Mouse (Mus musculus) MEL (cell line): Measurements from ENCODE around the gene Pbxip1.

Experiments
- CTCF ChIP-seq, 3 experiments: IDR thresholded peaks in 2 of 3; conservative IDR thresholded peaks in 1 of 3; 2 replicates each; pipeline ENCODE4 v1.5.1; 2011 to 2012; ENCODE audit warnings: low read length in 3 of 3, low read depth in 2 of 3, mild to moderate bottlenecking in 2 of 3, improper control_type of control experiment in 1 of 3, inconsistent platforms in 1 of 3, mixed read lengths in 1 of 3, moderate library complexity in 1 of 3; ENCODE audit not compliant: control insufficient read depth in 1 of 3, insufficient read depth in 1 of 3, poor library complexity in 1 of 3, severe bottlenecking in 1 of 3
- ELF1 ChIP-seq: IDR thresholded peaks from 2 replicates; pipeline ENCODE4 v1.6.1; 2014; ENCODE audit warnings: low read depth, mild to moderate bottlenecking, inconsistent platforms, low read length, improper control_type of control experiment, moderate library complexity
- SMC3 ChIP-seq: IDR thresholded peaks from 2 replicates; pipeline ENCODE4 v1.6.1; 2011; ENCODE audit warnings: low read depth, low read length, improper control_type of control experiment

DNA sequence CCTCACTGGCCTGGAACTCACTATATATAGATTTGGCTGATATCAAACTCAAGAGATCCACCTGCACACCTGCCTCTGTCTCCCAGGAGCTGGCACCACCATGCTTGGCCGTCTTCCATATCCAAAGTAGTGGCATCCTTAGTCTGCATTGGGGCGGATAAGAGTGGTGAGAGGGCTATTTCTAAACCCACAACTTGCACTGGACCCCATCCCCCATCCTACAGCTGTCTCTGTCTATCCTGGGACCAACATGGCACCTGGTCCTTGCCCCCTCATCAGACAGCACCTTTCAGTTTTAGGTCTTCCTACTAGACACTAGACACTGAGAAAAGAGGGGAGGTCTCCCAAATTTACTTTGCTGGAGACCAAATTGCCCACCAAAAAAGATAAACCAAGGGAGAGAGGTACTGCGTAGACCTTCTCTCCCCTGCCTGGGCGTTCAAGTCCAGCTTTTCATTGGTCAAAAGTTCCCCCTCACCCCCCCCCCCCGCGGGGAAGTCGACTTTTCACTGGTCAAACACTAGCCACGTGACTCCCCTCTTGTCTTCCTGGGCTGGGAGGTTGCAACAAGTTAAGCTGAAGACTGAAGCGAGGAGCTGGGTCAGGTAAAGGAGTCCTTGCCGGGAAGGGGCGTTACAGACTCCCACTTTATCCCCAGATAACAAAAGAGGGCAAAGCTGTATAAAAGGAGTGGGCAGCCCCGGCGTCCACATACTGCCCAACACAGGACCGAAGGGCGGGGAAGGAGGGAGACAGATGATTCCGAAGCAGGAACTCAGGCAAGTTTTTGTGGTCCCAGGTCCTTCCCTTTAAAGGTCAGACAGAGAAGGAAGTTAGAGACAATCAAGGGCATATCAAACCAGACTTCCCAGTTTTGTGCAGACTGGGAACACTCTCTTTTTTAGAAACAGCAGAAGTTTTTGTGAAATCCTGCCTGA lies at the start of gene Pbxip1:
- TF ChIP-seq ELF1: peak; percentile 67
- TF ChIP-seq CTCF (IDR thresholded peaks at IDR 0.05 in 2 of 3, conservative IDR thresholded peaks at IDR 0.05 in 1 of 3; ENCODE audit: control insufficient read depth in 1 of 3, insufficient read depth in 1 of 3, low read depth in 2 of 3, low read length in 3 of 3, poor library complexity in 1 of 3, severe bottlenecking in 1 of 3): no peak
- no peak for TF ChIP-seq SMC3
